Mouse (Mus musculus): ENCODE measurements around the gene Rara.
"Not testable (repeated sequence)": the region's sequence is repeated elsewhere in the genome, so short reads cannot be mapped to it uniquely, and the experiment has no call there.

Rara gene

DNA sequence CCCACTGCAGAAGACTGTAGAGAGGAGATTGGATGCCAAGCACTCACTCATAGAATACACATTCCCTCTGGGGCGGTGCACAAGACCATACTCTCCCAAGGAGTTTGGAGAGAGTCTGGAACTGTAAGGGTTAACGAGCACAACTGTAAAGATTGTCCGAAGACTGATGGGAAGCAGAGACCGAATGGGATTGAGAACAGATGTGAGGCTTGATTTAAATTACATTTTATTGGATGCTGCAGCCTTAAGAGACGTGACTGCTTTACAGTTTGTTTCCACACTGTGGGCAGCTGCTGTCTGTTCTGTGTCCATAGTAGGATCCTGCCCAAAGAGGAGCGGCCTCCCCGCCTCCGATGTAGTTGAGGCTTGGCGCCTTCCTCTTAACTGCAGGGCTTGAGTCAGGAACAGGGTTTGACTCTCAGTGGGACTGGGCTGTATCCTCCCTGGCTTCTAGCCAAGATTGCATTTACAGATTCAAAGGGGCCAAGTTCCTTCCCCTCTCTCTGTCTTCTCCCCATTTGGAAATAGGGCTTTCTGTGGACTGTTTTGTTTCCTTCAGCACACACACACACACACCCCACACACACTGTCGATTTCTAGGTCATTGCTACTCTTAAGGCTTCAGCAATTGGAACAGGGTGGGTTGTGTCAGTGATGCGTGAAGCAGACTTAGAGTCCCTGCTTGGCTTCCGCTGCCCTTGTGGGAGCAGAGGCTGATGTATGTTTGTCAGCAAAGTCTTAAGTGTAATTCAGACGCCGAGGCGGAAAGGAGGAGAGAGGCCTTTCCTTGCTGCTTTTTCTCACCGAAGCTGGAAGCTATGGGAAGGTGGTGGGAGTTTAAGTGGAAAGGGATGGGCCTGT lies 4.5 kb upstream of the Rara start:
- not testable (repeated sequence) for DNase-seq (ENCODE audit: low spot score)

DNA sequence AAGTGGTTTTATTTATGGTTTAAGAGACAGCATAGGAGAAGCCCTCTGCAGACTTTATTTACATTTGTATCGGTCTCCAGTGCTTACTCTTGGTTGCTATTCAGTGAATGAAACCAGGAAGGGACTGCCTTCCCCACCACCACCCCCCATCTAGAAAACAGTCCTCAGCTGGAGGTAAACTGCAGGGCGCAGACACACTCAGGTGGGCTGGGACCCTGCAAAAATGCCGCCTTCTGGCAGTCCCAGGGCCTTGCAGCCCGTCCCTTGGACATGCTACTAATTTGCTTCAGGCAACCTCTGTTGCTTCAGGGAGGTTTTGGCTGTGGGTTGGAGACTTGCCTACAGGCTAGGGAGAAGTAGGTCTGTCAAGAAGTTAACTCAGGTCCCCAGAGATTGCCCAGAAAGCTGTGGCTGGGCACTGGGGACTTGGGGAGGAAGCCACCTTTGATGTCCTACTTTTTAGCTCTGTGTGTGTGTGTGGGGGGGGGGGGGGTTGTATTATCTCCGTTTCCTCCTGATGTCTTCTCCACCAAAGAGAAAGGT lies 2.9 kb upstream of the Rara start:
- no peak for DNase-seq (ENCODE audit: low spot score)

DNA sequence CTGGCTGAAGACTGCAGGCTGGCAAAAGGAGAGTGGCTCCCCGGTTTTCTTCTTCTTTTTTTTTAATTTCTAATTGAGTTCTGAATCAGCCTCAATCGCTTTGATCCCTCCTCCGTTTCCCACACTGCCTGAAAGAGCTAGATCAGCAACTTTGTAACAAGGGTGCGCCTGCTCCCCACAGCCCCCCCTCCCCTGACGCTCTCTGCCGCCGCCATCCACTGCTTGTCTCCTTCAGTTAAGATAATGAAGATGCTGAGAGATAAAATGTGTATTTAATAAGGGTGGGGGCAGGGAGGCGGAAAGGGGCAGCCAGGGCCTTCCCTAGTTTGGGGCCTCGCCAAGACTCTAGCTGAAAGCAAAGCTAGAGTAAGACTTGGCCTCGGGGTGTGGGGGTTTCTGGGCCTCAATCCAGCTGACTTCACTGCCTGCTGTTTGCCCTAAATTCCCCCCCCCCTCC lies 2.3 kb upstream of the Rara start:
- DNase-seq (ENCODE audit: low spot score), result no peak

DNA sequence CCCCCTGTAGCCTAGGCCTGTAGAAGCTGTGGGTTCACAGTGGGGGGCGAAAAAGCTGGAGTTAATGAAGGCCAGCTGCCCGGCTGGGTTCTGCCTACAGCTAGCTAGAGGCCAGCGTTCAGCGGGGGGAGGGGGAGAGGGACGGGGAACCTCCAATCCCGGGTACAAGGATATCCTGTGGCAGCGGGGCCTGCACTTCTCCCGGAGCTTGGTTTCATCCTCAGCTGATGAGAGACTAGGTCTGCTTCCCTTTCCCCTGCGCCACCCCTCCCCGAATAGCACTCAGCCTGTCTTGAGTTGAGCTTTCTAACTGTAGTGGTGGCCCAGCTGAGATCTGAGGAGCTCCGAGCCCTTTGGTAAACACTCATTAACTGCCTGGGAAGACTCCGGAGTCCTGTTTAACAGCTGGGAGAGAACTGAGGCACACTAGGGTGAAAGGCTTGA lies 1.7 kb upstream of the Rara start:
- no peak for DNase-seq (ENCODE audit: low spot score)

DNA sequence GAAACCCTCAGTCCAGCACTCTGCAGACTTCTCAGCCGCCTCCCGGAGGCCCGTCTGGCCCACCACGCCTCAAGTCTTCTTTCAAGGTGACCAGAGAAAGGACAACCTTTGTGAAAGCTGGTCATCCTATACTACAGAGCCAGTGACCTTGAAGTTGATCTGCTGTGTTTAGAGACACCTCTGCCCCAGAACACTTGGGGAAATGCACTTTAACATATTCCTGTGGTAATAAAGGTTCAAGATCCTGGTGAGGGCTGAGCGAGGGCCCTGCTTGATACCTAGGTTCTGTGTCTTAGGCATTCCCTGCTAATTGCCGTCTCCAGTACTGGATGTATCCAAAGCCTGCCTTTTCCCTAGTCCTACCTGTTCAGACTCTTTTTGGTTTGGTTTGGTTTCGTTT lies 1.1 kb upstream of the Rara start:
- no peak for DNase-seq (ENCODE audit: low spot score)

DNA sequence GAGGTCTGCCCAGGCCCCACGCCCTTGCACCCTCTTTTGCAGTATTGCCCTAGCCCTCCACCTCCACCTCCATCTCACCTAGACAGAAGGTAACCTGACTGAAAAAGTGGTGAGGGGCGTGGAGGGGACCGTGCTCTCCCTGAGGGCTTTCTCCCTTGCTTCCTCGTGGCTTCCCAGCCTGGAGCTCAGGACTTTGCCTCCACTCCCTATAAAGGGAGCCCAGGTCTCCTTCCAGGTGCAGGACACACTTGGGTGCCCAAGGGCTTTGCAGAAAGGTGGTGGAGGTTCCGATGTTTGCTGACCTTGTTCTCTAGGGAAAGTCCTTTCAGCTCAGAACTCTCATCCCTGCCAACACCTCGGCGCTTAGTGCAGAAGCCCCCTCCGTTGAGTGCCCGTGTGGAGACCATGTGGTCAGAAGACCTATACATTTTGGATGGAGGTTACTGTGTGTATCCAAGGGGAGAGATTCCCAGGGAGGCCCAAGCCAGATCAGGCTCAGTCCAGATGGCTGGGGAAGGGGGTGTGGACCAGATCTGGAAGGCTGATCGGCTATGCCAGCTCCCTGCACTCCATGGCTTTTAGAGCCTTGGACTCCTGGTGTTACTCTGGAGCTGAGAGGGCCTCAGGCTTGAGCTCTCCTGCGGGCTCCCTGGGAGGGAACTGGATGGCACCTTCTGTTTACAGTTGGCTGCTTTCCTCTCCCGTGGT lies 722 bp downstream of the Rara start:
- DNase-seq (ENCODE audit: low spot score), result no peak

DNA sequence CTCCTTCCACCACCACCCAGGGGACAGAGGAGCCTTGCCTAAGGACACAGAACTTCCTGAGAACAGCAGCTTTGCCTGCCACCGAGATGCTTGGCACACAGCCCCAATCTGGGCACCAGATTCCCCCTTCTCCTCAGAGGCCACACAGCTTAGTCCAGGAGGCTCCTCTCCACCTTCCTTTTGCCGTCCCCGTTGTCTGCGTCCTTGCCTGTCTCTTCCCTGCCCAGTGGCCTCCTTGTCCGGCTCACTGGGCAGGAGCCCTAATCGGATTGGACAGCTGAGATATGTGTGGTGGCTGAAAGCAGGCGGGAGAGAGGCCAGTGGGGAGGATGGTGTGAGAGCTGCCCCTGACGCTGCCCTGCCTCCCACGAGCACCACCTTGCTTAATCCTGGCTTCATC lies 1.9 kb downstream of the Rara start:
- DNase-seq (ENCODE audit: low spot score), result no peak

DNA sequence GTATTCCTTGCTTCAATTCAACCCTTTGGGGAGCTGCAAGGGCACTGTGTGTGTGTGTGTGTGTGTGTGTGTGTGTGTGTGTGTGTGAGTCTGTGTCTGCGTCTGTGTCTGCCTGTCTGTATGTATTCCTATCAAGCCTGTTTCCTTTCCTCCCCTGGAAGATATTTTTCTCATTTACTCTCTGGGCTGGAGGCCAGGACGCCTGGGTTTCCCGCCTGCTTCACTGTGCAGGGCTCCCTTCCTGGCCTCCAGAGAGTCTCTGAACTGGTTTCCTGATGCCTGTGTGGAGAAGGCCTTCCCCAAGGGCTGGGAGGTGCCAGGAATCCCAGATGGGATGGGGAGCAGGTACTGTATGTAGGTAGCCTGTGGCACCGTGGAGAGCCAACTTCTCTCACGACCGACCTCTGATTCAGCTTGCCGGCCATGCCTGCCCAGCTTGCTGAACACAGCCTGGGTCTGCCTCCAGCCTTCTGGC lies 2.5 kb downstream of the Rara start:
- no peak for DNase-seq (ENCODE audit: low spot score)

DNA sequence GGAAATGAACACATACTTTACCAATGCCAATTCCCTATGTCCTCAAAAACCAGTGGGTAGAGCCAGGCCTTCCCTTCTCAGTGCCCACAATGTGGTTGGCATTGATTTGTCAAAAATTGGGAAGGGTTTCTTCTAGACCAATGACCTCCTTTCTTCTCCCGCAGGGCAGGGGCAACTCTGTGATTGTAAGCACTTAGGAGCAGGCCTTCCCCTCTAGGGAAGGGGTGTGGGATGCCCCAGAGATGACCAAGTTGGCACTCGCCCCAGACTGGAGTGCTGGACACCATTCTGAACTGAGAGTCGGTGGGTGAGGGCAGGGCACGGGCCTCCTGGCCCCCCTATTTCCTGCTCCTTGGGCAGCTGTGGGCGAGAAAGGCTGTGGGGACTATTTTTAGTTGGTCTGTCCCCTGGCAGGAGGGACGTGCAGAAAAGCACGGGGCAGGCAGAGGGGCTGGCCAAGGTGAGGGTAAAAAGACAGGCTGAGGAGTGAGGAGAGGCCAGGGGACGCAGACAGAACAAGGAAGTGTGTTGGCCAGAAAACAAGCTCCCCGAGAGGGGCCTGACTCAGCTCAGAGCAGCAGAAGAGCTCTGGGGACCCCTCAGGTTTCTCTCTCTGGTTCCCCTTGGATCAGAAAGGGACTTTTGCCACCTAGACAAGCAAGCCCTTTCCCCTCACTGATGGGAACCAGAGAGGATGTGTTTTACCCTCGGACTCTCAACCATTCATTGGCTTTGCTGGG lies 3.3 kb downstream of the Rara start:
- DNase-seq (ENCODE audit: low spot score), result no peak

DNA sequence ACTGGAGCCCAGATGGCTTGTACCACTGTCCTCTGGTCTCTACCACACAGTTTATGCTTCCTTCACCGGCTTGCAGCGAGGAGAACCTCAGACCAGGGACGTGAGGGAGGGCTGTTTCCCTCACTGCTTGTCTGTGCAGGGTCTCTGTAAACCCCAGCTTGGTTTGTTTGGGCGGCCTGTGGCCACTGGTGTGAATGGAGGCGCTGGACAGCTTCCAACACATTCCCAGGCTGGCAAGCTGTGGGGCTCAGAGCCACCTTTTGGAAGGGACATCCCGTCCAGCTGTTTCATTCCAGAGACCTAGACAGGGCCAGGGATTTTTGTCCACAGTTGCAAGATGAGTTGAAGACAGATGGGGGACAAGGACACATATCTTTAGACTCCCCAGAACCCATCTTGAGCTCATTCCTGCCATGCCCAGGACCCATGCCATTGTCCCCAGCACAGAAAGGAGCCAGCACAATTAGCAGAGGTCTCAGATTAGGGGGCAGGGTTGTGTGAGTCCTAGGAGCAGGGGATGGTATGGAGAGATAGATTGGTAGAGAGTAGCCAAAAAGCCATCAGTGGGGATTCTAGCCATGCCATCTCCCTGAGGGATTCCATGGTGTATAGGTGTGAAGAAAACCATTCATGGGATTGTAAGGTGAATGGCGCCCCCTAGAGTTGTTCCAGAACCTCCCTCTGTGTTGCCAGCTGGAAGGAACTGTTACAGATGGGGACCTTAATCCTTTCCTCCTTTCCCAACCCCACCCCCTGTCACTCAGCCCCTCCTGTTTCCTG lies 4.1 kb downstream of the Rara start:
- DNase-seq (ENCODE audit: low spot score), result no peak

DNA sequence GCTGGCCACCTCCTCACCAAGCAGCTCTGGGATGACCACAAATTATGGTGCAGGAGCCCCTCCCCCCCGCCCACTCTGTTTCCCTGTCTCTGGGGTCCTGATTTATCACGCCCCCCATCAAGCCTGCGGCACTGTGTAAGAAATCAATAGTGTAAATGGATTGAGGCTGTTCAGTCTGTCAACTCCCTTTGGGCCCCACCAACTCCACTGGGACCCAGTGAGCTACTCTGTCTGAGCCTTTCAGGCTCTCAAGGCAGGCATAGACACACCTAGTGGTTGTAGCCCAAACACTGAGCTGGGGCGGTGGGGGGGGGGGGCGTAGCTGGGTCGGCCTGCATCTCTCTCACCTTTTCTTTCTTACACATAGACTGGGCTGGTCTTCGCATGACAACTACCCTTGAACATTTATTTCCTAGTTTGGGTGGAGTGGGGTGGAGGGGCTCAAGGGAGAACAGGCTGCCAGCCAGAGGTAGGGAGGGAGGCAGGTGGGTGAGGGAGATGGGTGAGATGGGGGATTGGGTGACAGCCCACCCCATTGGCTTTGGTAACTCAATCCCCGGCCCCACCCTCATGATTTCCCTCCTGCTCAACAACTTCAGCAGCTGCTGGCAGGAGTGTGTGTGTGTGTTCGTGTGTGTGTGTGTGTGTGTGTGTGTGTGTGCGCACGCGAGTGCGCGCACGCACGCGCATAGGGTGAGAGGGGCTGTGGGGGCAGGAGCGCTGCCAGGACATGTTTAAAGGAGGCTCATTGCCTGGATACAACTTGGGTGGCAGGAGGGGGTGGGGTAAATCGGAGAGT lies 4.9 kb downstream of the Rara start:
- peak; percentile 3 for DNase-seq (ENCODE audit: low spot score)

DNA sequence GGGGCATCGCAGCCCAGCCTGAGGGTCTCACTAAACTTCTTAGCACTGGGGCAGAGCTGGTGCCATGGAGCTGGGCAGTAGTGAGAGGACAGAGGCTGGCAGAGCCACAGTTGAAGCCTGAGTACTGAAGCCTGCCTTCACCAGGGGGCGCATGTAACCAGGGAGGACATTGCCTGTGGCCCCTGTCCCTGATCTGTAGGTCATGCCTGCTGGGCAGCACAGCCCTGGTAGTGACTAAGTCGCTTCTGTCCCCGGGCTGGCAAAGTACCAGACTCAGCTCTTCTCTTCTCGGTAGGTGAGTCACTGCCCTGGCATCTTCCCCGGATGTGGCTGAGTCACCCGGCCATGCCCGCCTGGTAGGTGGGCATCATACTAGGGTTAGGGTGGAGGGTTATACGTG lies 5.5 kb downstream of the Rara start:
- peak; percentile 77 for DNase-seq (ENCODE audit: low spot score)

DNA sequence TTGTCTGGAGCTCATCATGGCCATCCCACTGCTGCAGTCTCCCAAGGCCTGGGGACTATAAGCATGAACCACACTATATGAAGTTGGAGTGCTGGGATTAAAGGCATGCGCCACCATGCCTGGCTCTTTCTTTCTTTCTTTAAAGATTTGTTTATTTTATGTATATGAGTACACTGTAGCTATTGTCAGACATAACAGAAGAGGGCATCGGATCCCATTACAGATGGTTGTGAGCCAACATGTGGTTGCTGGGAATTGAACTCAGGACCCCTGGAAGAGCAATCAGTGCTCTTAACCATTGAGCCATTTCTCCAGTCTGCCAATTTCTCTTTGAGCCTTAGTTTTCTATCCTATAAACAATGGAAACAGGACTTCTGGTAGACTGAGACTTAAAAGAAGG lies 6.2 kb downstream of the Rara start:
- DNase-seq (ENCODE audit: low spot score), result not testable (repeated sequence)

DNA sequence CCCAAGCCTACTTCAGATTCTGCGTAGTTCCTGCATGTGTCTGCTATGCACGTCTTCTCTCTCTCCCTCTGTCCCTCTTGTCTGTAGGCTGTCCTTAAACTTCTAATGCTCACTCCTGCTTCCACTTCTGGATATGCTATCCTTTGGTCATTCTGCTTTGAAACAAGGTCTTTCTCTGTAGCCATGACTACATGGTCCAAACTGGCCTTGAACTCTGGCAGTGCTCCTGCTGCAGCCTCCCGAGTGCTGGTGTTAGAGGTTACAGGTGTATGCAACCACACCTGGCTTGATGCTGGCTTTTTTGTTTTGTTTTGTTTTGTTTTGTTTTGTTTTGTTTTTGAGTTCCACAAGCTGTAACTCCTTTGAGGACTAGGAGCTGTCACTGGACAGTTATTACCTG lies 6.7 kb downstream of the Rara start:
- DNase-seq (ENCODE audit: low spot score), result no peak

DNA sequence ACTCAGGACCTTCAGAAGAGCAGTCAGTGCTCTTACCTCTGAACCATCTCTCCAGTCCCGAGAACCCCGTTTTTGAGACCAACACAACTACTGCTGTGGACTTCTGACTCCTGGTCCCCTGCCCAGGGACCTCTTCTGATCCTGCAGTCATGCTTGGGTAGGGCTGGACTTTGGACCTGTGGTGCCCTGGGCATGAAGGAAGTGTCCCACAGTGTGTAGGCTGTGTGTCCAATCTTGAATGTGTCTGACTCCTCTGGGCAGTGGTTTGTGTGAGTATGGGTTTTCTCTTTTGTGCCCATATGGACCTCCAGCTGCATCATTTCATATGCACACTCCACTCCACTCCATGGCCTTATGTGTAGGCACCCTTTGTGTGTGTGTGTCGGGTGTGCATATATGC lies 7.5 kb downstream of the Rara start:
- DNase-seq (ENCODE audit: low spot score), result no peak

DNA sequence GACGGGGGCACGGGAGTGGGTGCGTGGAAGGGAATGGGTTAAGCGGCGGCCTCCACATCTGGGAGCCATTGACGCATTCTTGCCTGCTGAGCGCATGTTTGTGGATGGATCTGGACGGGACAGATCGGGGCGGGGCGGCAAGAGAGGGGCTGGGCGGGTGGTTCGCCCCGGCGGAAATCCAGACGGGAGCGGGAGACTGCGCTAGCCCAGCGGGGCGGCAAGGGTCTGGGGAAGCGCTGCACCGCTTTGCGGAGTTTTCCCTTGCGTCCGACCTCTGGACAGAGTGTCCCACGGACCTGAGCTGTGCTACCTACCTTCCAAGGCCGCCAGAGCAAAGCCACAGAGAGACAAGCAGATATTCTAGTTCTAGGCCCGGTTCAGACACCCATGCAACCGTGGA lies 8.6 kb downstream of the Rara start:
- peak; percentile 48 for DNase-seq (ENCODE audit: low spot score)

DNA sequence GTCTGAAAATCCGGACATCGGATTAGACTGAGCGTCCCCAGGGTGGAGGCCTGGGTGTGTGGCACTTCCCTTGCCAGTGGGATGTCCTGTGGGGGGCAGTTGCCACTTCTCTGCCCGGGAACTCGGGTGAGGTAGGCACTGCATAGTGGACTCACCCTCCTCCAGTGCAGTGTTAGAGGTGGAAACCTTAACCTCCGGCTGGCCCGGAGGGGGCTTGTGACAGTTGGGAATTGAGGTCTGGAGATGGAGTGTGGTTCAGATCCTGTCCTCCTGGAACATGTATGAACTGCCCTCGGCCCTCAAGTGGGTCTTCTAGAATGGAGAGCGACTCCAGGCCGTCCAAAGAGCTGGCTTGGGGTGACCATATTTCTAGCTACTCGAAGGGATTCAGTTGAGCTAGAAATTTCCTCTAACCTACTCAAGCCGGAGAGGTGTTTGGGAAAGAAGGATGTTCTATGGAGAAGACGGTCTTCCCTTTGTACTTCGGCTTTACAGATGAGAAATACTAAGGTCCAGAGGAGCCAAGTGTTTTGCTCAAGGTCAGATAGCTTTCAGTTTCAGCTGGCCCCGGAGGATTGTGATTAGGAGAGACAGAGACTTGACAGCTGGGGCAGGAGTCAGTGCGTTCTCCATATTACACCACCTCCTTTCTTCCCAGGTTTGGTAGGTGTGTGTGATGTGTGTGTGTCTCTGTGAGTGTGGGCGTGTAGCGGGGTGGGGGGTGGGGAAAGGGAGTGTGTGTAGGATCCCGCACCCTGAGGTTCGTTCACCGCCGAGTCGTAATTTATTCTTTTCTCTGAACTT lies 9.2 kb downstream of the Rara start:
- DNase-seq (ENCODE audit: low spot score), result no peak

DNA sequence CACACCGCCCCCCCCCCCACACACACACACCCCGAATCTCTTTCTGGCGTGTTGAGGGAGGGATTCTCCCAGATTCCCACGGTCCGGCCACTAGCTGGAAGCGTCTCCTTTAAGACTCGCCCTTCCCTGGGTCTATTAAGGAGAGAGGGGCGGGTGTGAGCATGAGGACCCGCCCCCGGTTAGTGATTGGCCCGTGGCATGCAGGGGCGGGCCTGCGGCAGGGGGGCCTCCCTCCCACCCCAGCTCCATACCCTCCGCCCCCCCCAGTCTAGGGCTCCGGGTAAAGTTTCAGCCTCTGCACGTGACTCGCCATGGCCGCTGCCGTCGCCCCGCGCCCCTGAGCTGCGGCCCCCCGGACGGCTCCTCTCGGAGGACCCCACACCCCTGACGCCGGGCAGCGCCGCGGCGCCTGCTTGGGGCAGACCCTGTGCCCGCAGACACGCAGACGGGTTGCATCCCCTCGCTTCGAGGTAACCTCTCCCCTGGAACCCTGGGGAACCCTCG lies 9.8 kb downstream of the Rara start:
- DNase-seq (ENCODE audit: low spot score), result peak; percentile 91

DNA sequence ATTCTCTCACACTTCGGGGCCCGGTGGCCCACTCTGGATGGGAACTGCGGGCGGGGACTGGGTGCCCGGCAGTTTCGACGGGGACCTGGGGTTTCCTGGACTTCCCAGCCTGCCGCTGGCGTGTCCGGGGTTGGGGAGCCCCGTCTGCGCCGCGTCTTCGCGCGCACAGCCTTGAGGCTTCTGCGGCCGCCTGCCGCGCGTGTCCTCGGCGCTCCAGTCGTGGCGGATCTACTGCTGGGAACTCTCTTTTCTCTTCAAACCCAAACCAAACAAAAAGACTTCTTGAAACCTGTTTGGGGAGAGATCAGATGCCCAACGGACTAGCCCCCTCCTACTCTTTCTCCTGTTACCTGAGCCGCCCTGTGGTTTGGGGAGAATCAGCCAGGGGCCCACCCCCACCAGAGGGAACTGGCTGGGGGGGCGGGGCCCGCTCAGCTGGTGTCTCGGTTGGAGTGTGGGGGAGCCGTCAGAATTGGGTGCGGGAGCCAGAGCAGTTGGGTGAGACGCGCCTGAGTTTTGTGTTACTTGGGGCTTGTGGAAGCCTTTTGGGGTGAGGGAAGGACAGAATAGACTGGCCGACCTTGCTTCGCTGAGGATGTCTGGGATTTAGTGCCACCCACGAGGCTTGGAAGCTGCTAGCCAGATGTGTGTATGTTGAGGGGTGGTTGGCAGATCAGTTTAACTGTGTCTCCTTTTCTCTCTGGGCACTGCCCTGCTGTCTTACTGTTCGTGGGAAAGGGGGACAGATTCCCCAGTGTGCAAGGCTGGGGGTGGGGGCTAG lies 10.5 kb downstream of the Rara start:
- no peak for DNase-seq (ENCODE audit: low spot score)
